Mouse (Mus musculus): ENCODE data around the gene Tmprss11f.
A peak's percentile ranks its signal among the peaks of the same experiment; 100 is the strongest.
"Not testable (repeated sequence)": the region's sequence is repeated elsewhere in the genome, so short reads cannot be mapped to it uniquely, and the experiment has no call there.

Tmprss11f gene

GRCm38 (mm10) chr5:86632324-86632723 lies at the start of gene Tmprss11f:
Tmprss11f (minus strand) TSS chr5:86632424.
- peak; percentile 12 for DNase-seq (ENCODE audit: low spot score)

DNA sequence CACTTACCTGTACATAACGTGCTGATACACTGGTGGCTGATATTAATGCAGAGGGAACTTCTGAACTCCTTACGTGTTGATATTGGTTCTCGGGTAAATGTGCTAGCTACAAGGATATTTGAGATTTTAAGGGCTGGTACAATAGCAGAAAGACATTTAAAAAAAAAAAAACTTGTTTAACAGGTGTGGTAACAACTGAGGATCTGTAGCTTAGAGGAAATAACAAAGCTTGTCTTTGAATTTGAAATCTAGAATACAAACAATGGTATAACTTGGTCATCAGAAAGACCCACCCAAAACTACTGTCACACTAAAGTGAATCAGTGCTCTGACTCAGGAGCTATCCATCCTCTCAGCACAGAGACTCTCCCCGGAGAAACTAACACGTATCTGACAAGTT lies 44.0 kb upstream of the Tmprss11f start, which contains the start of gene Tmprss11b:
Tmprss11b (minus strand) TSS at position 101 of the 400 bp plus-strand sequence.
- DNase-seq (ENCODE audit: low spot score): no peak

DNA sequence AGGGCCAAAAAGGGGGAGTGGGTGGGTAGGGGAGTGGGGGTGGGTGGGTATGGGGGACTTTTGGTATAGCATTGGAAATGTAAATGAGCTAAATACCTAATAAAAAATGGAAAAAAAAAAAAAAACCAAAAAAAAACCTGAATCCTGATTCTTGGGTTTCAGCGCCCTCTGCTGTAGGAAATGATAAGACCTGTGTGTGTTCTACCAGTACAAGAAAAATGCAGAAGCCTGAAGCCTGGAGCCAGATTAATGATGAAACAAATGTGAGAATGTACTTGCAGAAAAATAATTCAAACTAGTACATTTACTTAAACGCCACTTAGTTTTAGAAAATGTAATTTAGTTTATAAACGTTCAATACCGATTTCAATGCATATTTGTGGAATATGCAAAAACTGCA lies 17.0 kb upstream of the Tmprss11f start:
- peak; percentile 83 for DNase-seq (ENCODE audit: low spot score)

- no peak for DNase-seq (ENCODE audit: low spot score)
Observed at GRCm38 (mm10) chr5:86640795-86641194, 8.6 kb upstream of the Tmprss11f start.

- no peak for DNase-seq (ENCODE audit: low spot score)
Observed at GRCm38 (mm10) chr5:86630700-86631099, 1.5 kb downstream of the Tmprss11f start.

GRCm38 (mm10) chr5:86621778-86622177 lies 10.4 kb downstream of the Tmprss11f start:
- DNase-seq (ENCODE audit: low spot score): no peak

- no peak for DNase-seq (ENCODE audit: low spot score)
Observed at GRCm38 (mm10) chr5:86585896-86586295, 46.3 kb downstream of the Tmprss11f start.

- no peak for DNase-seq (ENCODE audit: low spot score)
Observed at GRCm38 (mm10) chr5:86582618-86583017, 49.6 kb downstream of the Tmprss11f start.

- no peak for DNase-seq (ENCODE audit: low spot score)
Observed at GRCm38 (mm10) chr5:86581998-86582397, 50.2 kb downstream of the Tmprss11f start.

DNA sequence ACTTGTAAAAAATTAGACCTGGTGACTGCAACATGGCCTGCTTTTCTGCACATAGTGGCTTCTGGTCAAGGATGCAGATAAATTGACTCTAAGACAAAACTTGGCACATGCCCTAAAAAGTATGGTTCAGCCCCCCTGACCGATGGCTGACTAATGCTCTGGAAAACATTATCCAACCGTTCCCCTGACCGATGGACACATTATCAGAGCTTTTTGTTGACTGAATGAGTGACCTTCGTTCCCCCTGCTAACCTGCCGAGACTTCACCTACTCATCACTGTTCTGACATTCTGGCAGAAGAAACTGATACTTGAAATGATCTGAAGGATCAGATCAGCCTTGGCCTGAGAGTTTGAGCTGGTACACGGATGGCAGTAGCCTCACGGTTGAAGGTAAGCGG lies 53.5 kb downstream of the Tmprss11f start:
- not testable (repeated sequence) for DNase-seq (ENCODE audit: low spot score)

GRCm38 (mm10) chr5:86546693-86547092 lies 85.5 kb downstream of the Tmprss11f start:
- no peak for DNase-seq (ENCODE audit: low spot score)

DNA sequence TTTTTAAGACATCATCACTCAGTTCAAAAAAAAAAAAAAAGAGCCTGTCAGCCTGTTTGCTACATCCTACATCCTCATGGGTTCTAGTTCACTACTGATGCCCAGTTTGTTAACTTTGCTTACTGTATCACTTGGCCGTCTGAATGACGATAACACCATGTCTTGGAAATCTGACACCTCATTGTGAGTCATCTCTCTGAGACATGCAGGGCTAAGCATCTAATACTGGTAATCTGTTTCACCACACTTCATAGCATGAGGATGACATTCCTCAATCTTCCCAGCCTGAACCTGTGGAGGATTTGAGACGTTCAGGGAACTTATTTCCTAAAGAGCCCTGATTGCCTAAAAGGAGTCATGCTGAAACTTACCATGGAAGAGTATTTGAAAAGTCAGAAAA lies 91.6 kb downstream of the Tmprss11f start:
- DNase-seq (ENCODE audit: low spot score): no peak

GRCm38 (mm10) chr5:86528725-86529124 lies 103.5 kb downstream of the Tmprss11f start:
- no peak for DNase-seq (ENCODE audit: low spot score)

GRCm38 (mm10) chr5:86518500-86518899 lies 113.7 kb downstream of the Tmprss11f start, which contains the start of gene Tmprss11g:
Tmprss11g (minus strand) TSS chr5:86518600.
- DNase-seq (ENCODE audit: low spot score): no peak

DNA sequence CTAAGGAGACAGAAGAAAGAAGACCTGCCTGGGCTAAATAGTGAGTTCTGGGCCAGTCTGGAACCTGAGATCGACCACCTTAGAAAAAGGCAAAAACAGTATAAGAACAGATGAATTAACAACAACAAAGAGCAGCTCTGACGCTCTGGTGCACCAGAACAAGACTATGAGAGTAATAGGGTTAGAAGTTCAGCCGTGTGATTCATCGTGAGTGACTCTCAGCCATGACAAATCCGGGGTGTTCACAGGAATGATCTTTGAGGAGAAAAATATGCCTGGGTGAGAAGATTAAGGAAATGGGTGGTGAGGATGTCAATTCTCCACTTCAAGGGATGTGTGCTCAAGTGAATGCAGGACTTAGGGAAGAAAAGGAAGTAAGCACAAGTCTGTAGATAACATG lies 120.7 kb downstream of the Tmprss11f start:
- no peak for DNase-seq (ENCODE audit: low spot score)

DNA sequence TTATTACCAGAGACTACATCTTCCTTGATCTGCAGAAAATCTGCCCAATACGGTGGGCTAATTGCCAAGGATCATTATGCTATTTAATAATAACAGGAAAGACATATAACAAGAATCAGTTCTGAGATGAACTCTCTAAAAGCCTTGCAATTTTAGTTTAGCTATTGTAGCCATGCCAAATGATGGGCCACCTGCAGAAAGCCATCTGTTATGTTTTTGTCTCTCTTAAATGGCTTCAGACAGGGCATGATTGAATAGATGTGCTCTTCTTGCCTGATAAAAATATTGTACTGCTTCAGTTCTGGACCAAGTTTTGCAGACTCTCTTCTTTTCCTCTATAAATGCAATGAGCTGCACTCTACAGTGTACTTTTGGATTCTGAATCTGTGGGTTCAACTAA lies 138.8 kb downstream of the Tmprss11f start:
- no peak for DNase-seq (ENCODE audit: low spot score)

DNA sequence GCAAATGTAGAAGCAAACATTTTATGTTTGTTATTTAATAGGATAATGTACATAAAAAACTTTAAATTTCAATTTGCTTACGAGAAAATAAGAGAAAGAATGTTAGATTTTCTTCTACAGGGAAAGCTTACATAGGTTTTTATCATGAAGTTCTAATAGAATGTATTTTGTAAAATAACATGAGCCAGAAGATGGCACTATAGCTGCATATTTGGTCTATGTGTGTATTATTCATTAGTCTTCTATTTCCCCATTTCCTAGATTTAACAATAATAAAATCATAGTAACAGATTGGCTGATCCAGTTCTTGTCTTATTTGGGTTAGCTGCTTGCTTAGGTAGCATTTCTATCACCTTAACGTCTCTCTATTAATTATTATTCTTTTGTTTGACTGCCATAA lies 149.7 kb downstream of the Tmprss11f start:
- peak; percentile 71 for DNase-seq (ENCODE audit: low spot score)

GRCm38 (mm10) chr5:86482031-86482430 lies 150.2 kb downstream of the Tmprss11f start:
- DNase-seq (ENCODE audit: low spot score): no peak

- no peak for DNase-seq (ENCODE audit: low spot score)
Observed at GRCm38 (mm10) chr5:86473859-86474258, 158.4 kb downstream of the Tmprss11f start.

Measured in adipocyte (in vitro differentiated cells).